Mouse (Mus musculus) ES-Bruce4 (cell line): ENCODE data around the gene Gabpa.

Experiments
- CTCF ChIP-seq: IDR thresholded peaks from one replicate; pipeline ENCODE4 v1.8.1; 2011; ENCODE audit warnings: low read depth, low read length
- EP300 ChIP-seq: IDR thresholded peaks from 2 replicates; pipeline ENCODE4 v1.6.1; 2011; ENCODE audit warnings: low read depth, low read length; ENCODE audit not compliant: insufficient read depth

DNA sequence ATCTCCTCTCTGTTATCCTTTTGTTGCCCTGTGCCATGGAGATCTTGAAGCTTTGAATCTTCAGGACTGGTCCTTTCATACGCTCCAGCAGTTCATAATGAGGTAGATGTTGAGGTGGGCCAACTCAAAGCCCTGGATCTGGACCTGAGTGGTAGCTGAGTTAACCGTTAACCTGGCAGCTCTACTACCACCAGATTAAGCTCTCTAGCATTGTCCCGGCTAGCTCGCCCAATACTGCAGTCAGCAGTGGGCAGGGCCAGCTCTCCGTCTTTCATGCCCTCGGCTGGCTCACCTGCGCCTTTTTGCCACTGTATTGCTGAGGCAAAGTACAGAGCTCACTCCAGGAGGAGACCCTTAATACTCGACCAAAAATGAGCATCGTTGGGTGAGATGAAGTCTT, 46.4 kb downstream of the Gabpa start:
- TF ChIP-seq CTCF (no peak), EP300 (no peak)
